Mouse (Mus musculus): ENCODE measurements around the gene Flcn. TPM values are rescaled to one million over a fixed set of nuclear protein-coding genes. Genes with fewer than 3 reads are reported as not detected.

Flcn gene
- polyA plus RNA-seq, 1 experiment = 81.1 TPM

- TF ChIP-seq CTCF (IDR thresholded peaks at IDR 0.05; ENCODE audit: borderline replicate concordance, insufficient read depth, low read depth, low read length) (no peak), POLR2A (IDR thresholded peaks at IDR 0.05; ENCODE audit: borderline replicate concordance, insufficient read depth, low read length) (no peak)
- Histone ChIP-seq H3K27me3 (ENCODE audit: control insufficient read depth, insufficient read depth, low read length) (no peaks in the 10 kb centered on the region), H3K27ac (ENCODE audit: insufficient read depth, low read length) (0 out of 2 replicates have a peak overlapping the region, but pooled peaks have one; percentile 21), H3K4me1 (ENCODE audit: control insufficient read depth, insufficient read depth, low read length) (peaks cover 17% of the 10 kb centered on the region), H3K4me3 (replicated peaks; ENCODE audit: insufficient read depth, low read depth, low read length) (no peak overlapping the region)
- DNase-seq = no peak
- WGBS = 73% methylated on average over 4 of the region's 4 CpGs
Measured at GRCm38 (mm10) chr11:59811211-59811610, 1.4 kb upstream of the Flcn start.

GRCm38 (mm10) chr11:59810480-59811158 is 803 bp upstream of the Flcn start:
- no peak for TF ChIP-seq CTCF (IDR thresholded peaks at IDR 0.05; ENCODE audit: borderline replicate concordance, insufficient read depth, low read depth, low read length)
- TF ChIP-seq POLR2A (IDR thresholded peaks at IDR 0.05; ENCODE audit: borderline replicate concordance, insufficient read depth, low read length) = no peak
- no peak for DNase-seq
- peak overlapping the region; percentile 84 for H3K4me3 ChIP-seq (replicated peaks; ENCODE audit: insufficient read depth, low read depth, low read length)
- 64% methylated on average over 14 of the region's 14 CpGs for WGBS
- peak overlapping the region; percentile 99; the same call in 1 of the 2 replicates for H3K27ac ChIP-seq (ENCODE audit: insufficient read depth, low read length)
- no peaks in the 10 kb centered on the region for H3K27me3 ChIP-seq (ENCODE audit: control insufficient read depth, insufficient read depth, low read length)
- peaks cover 22% of the 10 kb centered on the region for H3K4me1 ChIP-seq (ENCODE audit: control insufficient read depth, insufficient read depth, low read length)

DNA sequence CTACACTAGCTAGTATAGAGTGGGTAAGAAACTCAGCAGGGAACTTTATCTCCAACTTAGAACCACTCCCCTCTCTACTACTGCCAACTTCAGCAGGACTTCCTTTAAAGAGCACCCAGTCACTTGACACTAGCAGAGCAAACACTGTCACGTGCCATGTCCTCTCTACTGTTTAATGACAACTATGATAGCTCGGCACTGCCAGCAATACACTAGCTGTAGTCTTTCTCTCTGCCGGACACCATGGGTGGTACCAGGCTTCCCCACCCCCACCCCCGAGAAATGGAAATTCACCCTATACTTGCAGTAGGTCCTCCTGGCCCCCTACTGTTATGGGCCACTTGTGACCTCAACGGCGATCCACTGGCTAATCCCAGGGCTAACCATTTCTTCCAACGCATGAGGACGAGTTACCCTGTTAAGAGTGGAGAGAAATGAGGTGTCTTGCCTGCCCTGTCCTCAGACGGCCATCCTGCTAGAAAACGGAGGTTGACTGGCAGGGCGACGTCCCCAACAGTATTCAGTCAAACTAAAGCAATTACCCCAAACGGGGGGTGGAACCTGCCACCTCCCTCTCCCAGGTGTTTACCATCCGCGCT is 646 bp downstream of the Flcn start:
- Histone ChIP-seq H3K4me3 (replicated peaks; ENCODE audit: insufficient read depth, low read depth, low read length) (peak overlapping the region; percentile 84), H3K27ac (ENCODE audit: insufficient read depth, low read length) (peak overlapping the region; percentile 99), H3K4me1 (ENCODE audit: control insufficient read depth, insufficient read depth, low read length) (peaks cover 35% of the 10 kb centered on the region), H3K27me3 (ENCODE audit: control insufficient read depth, insufficient read depth, low read length) (no peaks in the 10 kb centered on the region)
- DNase-seq = peak in 1 of 2 experiments; percentile 51
- WGBS = 0% methylated on average over 15 of the region's 15 CpGs
- TF ChIP-seq POLR2A (IDR thresholded peaks at IDR 0.05; ENCODE audit: borderline replicate concordance, insufficient read depth, low read length) (no peak), CTCF (IDR thresholded peaks at IDR 0.05; ENCODE audit: borderline replicate concordance, insufficient read depth, low read depth, low read length) (no peak)

- 8% methylated on average over 14 of the region's 14 CpGs for WGBS
- peaks cover 35% of the 10 kb centered on the region for H3K4me1 ChIP-seq (ENCODE audit: control insufficient read depth, insufficient read depth, low read length)
- TF ChIP-seq CTCF (IDR thresholded peaks at IDR 0.05; ENCODE audit: borderline replicate concordance, insufficient read depth, low read depth, low read length) = peak; percentile 41; the same call in 1 of the 2 replicates
- TF ChIP-seq POLR2A (IDR thresholded peaks at IDR 0.05; ENCODE audit: borderline replicate concordance, insufficient read depth, low read length) = no peak
- no peaks in the 10 kb centered on the region for H3K27me3 ChIP-seq (ENCODE audit: control insufficient read depth, insufficient read depth, low read length)
- H3K27ac ChIP-seq (ENCODE audit: insufficient read depth, low read length) = peak overlapping the region; percentile 26
- DNase-seq = peak; percentile 44 to 46
- peak overlapping the region; percentile 84 for H3K4me3 ChIP-seq (replicated peaks; ENCODE audit: insufficient read depth, low read depth, low read length)
Measured at GRCm38 (mm10) chr11:59808170-59808960, 1.5 kb downstream of the Flcn start.

- WGBS = 26% methylated on average over 2 of the region's 2 CpGs
- H3K27ac ChIP-seq (ENCODE audit: insufficient read depth, low read length) = no peak overlapping the region
- no peak overlapping the region for H3K4me3 ChIP-seq (replicated peaks; ENCODE audit: insufficient read depth, low read depth, low read length)
- H3K27me3 ChIP-seq (ENCODE audit: control insufficient read depth, insufficient read depth, low read length) = no peaks in the 10 kb centered on the region
- TF ChIP-seq POLR2A (IDR thresholded peaks at IDR 0.05; ENCODE audit: borderline replicate concordance, insufficient read depth, low read length) (no peak), CTCF (IDR thresholded peaks at IDR 0.05; ENCODE audit: borderline replicate concordance, insufficient read depth, low read depth, low read length) (no peak)
- peaks cover 42% of the 10 kb centered on the region for H3K4me1 ChIP-seq (ENCODE audit: control insufficient read depth, insufficient read depth, low read length)
- peak; percentile 53 to 57 for DNase-seq
Measured at GRCm38 (mm10) chr11:59805656-59806055, 4.2 kb downstream of the Flcn start.

DNA sequence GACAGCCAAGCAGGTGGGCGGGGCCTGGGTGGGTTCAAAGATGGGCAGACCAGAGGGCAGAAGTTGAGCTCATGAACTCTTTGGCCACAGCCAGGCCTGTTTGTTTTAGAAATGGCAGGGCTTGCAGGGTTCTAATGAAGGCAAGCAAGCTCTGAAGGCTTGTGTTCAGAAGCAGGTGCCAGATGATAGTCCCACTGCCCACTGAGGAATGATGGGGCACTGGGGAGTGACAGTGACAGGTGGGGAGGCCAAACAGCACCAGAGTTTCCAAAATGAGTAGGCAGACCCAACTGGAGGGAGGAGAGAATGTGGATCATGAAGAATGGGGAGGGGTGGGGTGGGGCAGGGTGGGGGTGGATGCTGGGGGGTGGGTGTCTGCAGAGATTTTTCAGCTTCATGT is 4.6 kb downstream of the Flcn start:
- Histone ChIP-seq H3K27me3 (ENCODE audit: control insufficient read depth, insufficient read depth, low read length) (no peaks in the 10 kb centered on the region), H3K27ac (ENCODE audit: insufficient read depth, low read length) (no peak overlapping the region), H3K4me1 (ENCODE audit: control insufficient read depth, insufficient read depth, low read length) (peaks cover 42% of the 10 kb centered on the region), H3K4me3 (replicated peaks; ENCODE audit: insufficient read depth, low read depth, low read length) (no peak overlapping the region)
- 88% methylated on average over 1 of the region's 1 CpGs for WGBS
- DNase-seq = no peak
- no peak for TF ChIP-seq CTCF (IDR thresholded peaks at IDR 0.05; ENCODE audit: borderline replicate concordance, insufficient read depth, low read depth, low read length)
- TF ChIP-seq POLR2A (IDR thresholded peaks at IDR 0.05; ENCODE audit: borderline replicate concordance, insufficient read depth, low read length) = no peak

DNA sequence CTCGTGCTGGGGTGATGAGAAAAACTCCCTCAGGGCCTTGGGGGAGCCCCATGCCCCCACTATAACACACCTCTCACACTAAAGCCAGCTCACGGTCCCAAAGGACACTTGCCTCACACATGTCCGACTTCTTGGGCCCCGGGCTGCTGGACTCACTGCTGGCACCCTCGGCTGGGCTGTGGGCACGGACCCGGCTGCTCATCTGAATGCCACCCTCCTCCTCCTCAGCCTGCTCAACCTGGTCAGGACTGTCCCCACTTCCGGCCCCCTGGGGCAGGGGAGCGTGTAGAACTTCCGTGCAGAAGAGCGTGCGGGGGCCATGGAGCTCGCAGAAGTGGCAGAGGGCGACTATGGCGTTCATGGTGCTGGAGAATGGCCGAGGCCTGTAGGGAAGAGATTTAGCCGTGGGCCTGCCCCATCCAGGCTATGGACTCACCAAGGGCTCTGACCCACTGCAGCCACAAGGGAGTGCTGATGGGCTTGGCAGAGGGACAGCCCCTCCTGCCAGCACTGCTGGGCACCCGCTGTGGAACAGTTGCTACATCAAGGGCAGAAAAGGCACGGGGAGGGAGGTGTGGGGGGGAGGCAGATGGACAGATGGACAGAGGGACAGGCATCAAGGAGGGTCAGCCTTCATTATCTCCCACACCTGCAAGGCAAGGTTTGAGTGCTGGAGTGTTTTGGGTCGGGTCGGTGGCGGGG is 5.3 kb downstream of the Flcn start:
- H3K4me1 ChIP-seq (ENCODE audit: control insufficient read depth, insufficient read depth, low read length) = peaks cover 42% of the 10 kb centered on the region
- H3K27me3 ChIP-seq (ENCODE audit: control insufficient read depth, insufficient read depth, low read length) = no peaks in the 10 kb centered on the region
- DNase-seq = peak; percentile 80 to 84
- no peak overlapping the region for H3K4me3 ChIP-seq (replicated peaks; ENCODE audit: insufficient read depth, low read depth, low read length)
- WGBS = 36% methylated on average over 22 of the region's 22 CpGs
- 0 out of 2 replicates have a peak overlapping the region, but pooled peaks have one; percentile 1 for H3K27ac ChIP-seq (ENCODE audit: insufficient read depth, low read length)
- TF ChIP-seq POLR2A (IDR thresholded peaks at IDR 0.05; ENCODE audit: borderline replicate concordance, insufficient read depth, low read length) (no peak), CTCF (IDR thresholded peaks at IDR 0.05; ENCODE audit: borderline replicate concordance, insufficient read depth, low read depth, low read length) (peak; percentile 43; the same call in 1 of the 2 replicates)
